Mouse (Mus musculus) spleen, adult 2 months (tissue): ENCODE results near the gene Gm498. TPM values are rescaled to one million over a fixed set of nuclear protein-coding genes. Genes with fewer than 3 reads are reported as not detected.

ENCODE experiments used
- DNase-seq, 2 experiments: peaks; one replicate each; pipeline versions ENCODE4 v3.0.0 to v3.0.0-alpha.2; 2012 to 2021; ENCODE audit warnings: low spot score in 2 of 2, low read depth in 1 of 2
- H3K27ac ChIP-seq: fragments of 200-500 bp; 2 replicates; pipeline ENCODE4 v1.5.1; 2012; ENCODE audit warnings: low read length, inconsistent platforms; ENCODE audit not compliant: insufficient read depth
- H3K27me3 ChIP-seq: fragments of 200-500 bp; 2 replicates; pipeline ENCODE4 v1.6.1; 2012; ENCODE audit warnings: mild to moderate bottlenecking, moderate library complexity, low read length, inconsistent platforms; ENCODE audit not compliant: control insufficient read depth, insufficient read depth
- H3K36me3 ChIP-seq: fragments of 200-500 bp; 2 replicates; pipeline ENCODE4 v1.6.1; 2012; ENCODE audit warnings: mild to moderate bottlenecking, low read length, inconsistent platforms; ENCODE audit not compliant: control insufficient read depth, insufficient read depth
- H3K4me1 ChIP-seq: fragments of 200-500 bp; 2 replicates; pipeline ENCODE4 v1.6.1; 2011; ENCODE audit warnings: inconsistent platforms; ENCODE audit not compliant: control insufficient read depth, insufficient read depth, insufficient read length
- H3K4me3 ChIP-seq: fragments of 200-500 bp; 2 replicates; pipeline ENCODE4 v1.5.1; 2011; ENCODE audit warnings: mild to moderate bottlenecking, inconsistent platforms; ENCODE audit not compliant: insufficient read depth, insufficient read length; ENCODE audit errors: extremely low read depth
- CTCF ChIP-seq: fragments of 200-500 bp; IDR thresholded peaks from 2 replicates; pipeline ENCODE4 v1.5.1; 2011; ENCODE audit warnings: mild to moderate bottlenecking, inconsistent platforms; ENCODE audit not compliant: insufficient read depth, insufficient read length, insufficient replicate concordance; ENCODE audit errors: extremely low read depth
- POLR2A ChIP-seq: fragments of 200-500 bp; IDR thresholded peaks from 2 replicates; pipeline ENCODE4 v1.6.1; 2011; ENCODE audit warnings: low read depth, low read length, inconsistent platforms
- WGBS: fragments of 180-500 bp; shearing (Covaris S2); methylation state at CpG from one replicate; pipeline ENCODE4 v1.1.7; 2018; 5-methylcytosine and 5-hydroxymethylcytosine counted together
- polyA plus RNA-seq: library from polyadenylated mRNA; depleted of rRNA; stranded (reverse); fragments of >200 nt; gene quantifications from 2 replicates; pipeline ENCODE4 v1.2.3, GENCODE M21; 2012; rRNA removed

Gene Gm498
- polyA plus RNA-seq = not detected in 2 replicates

DNA sequence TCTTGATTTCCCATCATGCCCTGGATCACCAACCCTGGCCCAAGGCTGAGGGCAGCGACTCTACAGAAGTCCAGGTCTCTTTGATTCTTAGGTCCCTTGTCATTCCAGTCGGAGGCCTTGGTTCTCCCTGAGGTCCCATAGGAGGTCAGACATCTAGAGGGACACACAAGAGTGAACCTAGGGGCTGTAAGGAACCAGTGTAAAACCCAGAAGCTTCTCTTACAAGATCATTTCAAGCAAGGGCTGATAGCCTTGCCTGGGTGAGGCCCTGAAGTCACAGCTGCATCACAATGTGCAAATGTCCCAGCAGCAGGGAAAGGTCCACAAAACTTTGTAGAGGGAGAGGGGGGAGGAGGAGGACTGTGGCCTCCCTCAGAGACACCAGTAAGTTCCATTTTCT lies at the start of gene Gm498:
Gm498 (plus strand) TSS at position 301 of the 400 bp plus-strand sequence.
- no peaks in the 10 kb centered on the region for H3K27me3 ChIP-seq
- no peak for DNase-seq
- WGBS = 83% methylated on average over 2 of the region's 2 CpGs
- no peaks in the 10 kb centered on the region for H3K4me1 ChIP-seq
- H3K27ac ChIP-seq = no peak within 1 kb of the TSS
- TF ChIP-seq CTCF (no peak), POLR2A (no peak)
- no peaks in the 10 kb centered on the region for H3K36me3 ChIP-seq
- H3K4me3 ChIP-seq = no peak within 1 kb of the TSS

DNA sequence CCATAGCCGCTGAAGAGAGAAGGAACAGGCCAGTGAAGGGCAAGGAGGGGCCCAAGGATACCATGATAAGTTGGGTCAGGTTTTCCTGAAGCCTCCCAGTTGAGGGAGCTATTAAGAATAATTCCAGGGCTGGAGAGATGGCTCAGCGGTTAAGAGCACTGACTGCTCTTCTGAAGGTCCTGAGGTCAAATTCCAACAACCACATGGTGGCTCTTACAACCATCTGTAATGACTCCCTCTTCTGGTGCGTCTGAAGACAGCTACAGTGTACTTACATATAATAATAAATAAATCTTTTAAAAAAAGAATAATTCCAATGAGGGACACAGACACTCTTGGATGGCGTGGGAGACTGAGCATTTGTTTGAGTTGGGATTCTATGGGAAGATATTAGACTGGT lies 47.4 kb upstream of the Gm498 start:
- TF ChIP-seq CTCF (no peak), POLR2A (no peak)
- whole genome bisulfite sequencing = 94% methylated on average over 4 of the region's 4 CpGs
- H3K36me3 ChIP-seq = peaks cover 7% of the 10 kb centered on the region
- H3K27me3 ChIP-seq = no peaks in the 10 kb centered on the region
- H3K4me1 ChIP-seq = peaks cover 7% of the 10 kb centered on the region; the same call in 1 of the 2 replicates
- DNase-seq = no peak
- H3K4me3 ChIP-seq = no peak overlapping the region
- no peak overlapping the region for H3K27ac ChIP-seq

DNA sequence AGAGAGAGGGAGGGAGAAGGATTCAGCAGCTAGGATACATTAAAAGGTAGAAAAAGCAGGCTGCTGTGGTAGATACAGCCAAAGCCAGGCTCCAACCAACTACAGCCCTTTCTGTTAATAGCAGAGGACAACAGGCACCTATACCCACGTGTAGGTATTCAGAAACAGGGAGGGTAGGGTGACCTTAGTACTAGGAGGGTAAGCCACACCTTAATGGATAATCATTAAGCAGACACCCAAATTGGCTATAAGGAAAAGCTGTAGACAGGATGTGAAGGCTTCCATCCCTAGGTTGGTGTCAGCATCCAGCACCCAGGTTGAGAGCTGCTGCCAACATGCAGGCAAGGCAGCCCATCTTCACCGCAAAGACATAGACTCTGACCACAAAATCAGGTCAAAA lies 45.4 kb upstream of the Gm498 start:
- peaks cover 7% of the 10 kb centered on the region; the same call in 1 of the 2 replicates for H3K4me1 ChIP-seq
- H3K27me3 ChIP-seq = no peaks in the 10 kb centered on the region
- H3K27ac ChIP-seq = no peak overlapping the region
- TF ChIP-seq CTCF (no peak), POLR2A (no peak)
- H3K36me3 ChIP-seq = peaks cover 5% of the 10 kb centered on the region
- DNase-seq = no peak
- 89% methylated on average over 2 of the region's 2 CpGs for WGBS
- no peak overlapping the region for H3K4me3 ChIP-seq

DNA sequence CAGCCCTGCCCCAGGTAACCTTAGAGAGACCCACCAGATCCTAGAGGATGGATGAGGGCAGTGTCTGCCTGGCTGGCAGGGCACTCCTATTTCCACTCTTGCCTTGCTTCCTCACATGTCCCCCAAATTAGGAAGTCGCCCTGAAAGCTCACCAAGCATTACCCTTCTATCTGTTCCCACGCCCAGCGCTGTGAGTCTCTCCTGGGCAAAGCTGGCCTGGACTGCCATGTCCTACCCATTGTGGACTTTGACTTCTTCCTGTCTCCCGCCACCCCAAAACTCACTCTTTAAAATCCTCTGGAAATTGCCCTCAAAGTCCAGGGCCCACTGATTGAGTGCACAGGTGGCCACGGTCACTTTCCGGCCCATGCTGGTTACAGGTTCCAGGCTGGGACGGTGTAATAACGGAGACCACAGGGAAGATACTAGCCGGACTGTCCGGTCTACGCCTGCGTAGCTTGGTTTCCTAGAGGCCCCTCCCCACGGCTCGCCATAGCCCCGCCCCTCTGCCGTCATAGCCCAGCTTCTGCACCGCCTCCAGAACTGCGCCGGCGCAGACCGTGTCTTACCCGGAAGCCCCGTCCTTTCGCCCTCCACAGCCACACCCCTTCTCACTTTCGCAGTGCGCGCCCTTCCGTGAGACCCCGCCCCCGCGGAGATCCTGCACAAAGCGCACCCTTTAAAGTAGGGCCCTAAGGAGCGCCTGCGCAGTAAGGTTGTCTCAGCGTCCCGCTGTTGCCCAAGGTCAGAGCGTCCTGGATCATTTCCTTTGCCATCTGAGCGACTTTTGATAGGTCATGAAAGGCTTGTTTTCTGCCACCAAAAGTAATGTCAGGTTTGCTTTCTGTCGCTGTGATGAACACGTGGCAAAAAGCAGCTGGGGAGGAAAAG lies 44.0 kb upstream of the Gm498 start, which contains the start of the genes Nadsyn1 and Dhcr7:
Nadsyn1 (minus strand) TSS at position 475 of the 891 bp plus-strand sequence.
Dhcr7 (plus strand) TSS at position 771 of the 891 bp plus-strand sequence.
- TF ChIP-seq CTCF (no peak), POLR2A (peak; percentile 74)
- DNase-seq = peak; percentile 94 to 100
- peaks cover 7% of the 10 kb centered on the region; the same call in 1 of the 2 replicates for H3K4me1 ChIP-seq
- no peaks in the 10 kb centered on the region for H3K36me3 ChIP-seq
- under 1% methylated on average over 40 of the region's 40 CpGs for WGBS
- H3K27me3 ChIP-seq = no peaks in the 10 kb centered on the region
- H3K27ac ChIP-seq = peak within 1 kb of the TSS; percentile 71
- H3K4me3 ChIP-seq = peak within 1 kb of the TSS; percentile 87

GRCm38 (mm10) chr7:143823266-143823605 lies 43.4 kb upstream of the Gm498 start:
- TF ChIP-seq CTCF (no peak), POLR2A (no peak)
- no peak for DNase-seq
- H3K36me3 ChIP-seq = no peaks in the 10 kb centered on the region
- 78% methylated on average over 4 of the region's 4 CpGs for WGBS
- no peaks in the 10 kb centered on the region for H3K27me3 ChIP-seq
- H3K4me3 ChIP-seq = peak overlapping the region; percentile 52; the same call in 1 of the 2 replicates
- peak overlapping the region; percentile 58 for H3K27ac ChIP-seq
- peaks cover 7% of the 10 kb centered on the region; the same call in 1 of the 2 replicates for H3K4me1 ChIP-seq

- DNase-seq = no peak
- no peak for TF ChIP-seq POLR2A
- TF ChIP-seq CTCF = no peak
- no peak overlapping the region for H3K27ac ChIP-seq
- H3K4me1 ChIP-seq = peaks cover 7% of the 10 kb centered on the region; the same call in 1 of the 2 replicates
- H3K27me3 ChIP-seq = no peaks in the 10 kb centered on the region
- no peak overlapping the region for H3K4me3 ChIP-seq
- H3K36me3 ChIP-seq = no peaks in the 10 kb centered on the region
- WGBS = 91% methylated on average over 2 of the region's 2 CpGs
These were observed 39.7 kb upstream of the Gm498 start for GRCm38 (mm10) chr7:143826985-143827384.

DNA sequence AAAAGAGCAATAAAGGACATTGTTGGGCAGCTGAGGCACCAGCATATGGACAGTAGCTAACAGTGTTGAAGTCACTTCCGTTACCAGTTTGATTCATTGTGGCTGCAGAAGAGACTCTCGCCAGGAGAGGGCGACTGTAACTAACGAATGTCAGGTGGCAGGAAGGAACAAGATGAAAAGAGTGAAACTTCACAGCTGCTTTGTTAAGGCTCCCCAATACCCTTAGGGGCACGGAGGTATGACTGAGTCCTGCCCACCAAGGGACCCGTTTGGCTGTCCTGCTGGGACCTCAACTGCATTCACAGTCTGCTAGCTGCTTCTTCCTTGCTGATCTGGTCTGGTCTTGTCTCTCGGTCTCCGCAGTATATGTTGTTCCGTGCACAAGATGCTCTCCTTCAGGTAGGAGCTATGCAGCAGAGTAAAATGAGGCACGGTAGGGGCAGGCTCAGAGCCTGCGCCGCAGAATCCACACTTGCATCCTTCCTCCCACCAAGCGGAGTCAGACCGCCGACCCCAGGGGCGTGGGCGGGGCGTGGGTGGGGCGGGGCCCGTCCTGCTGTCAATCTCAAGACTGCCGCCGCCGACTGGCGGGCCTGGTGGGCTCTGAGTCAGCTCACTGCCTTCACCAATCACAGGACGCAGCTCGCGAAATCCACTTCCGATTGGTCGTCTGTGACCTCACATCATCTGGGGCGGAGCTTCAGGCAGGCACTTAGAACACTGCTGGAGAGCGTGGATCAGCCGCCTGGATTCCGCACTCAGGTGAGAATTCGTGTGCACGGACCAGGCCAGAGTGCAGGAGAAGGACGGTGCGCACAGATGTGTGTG lies 36.9 kb upstream of the Gm498 start:
- no peaks in the 10 kb centered on the region for H3K27me3 ChIP-seq
- TF ChIP-seq CTCF (peak; percentile 84; the same call in 1 of the 2 replicates), POLR2A (peak; percentile 18)
- under 1% methylated on average over 37 of the region's 37 CpGs for WGBS
- DNase-seq = peak; percentile 92 to 94
- H3K27ac ChIP-seq = peak overlapping the region; percentile 89
- no peaks in the 10 kb centered on the region; the same call in 1 of the 2 replicates for H3K4me1 ChIP-seq
- H3K36me3 ChIP-seq = no peaks in the 10 kb centered on the region
- peak overlapping the region; percentile 83 for H3K4me3 ChIP-seq
